Mouse (Mus musculus): ENCODE results near the gene Lpar1. TPM values are rescaled to one million over a fixed set of nuclear protein-coding genes. Genes with fewer than 3 reads are reported as not detected.

Lpar1 gene
- polyA plus RNA-seq, 1 experiment, result 0.09 TPM

GRCm38 (mm10) chr4:58516810-58517209, 36.9 kb downstream of the Lpar1 start:
- Histone ChIP-seq H3K27me3 (replicated peaks) (no peaks in the 10 kb centered on the region), H3K9me3 (no peaks in the 10 kb centered on the region)

DNA sequence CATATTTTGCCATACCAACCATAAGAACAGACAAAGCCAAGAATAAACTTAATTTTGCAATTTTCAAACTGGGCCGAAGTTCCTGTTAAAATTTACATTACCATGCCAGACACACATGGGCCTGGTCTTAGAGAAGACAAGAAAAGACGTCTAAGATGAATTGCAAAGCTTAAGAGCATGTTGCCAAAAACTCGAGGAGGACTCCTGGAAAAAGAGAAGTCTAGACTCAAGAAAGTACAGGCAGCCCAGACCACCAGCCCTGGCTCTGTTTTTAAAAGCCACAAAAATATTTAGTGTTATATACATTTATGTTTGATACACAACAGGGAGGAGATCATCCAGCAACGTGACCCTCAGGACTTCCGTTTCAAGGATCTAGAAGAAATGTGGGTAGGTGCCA, 37.5 kb downstream of the Lpar1 start:
- Histone ChIP-seq H3K4me1 (peaks cover 5% of the 10 kb centered on the region; the same call in 1 of the 2 replicates), H3K27me3 (replicated peaks) (no peaks in the 10 kb centered on the region), H3K9me3 (no peaks in the 10 kb centered on the region), H3K36me3 (replicated peaks; ENCODE audit: low read length) (no peaks in the 10 kb centered on the region), H3K4me3 (replicated peaks) (no peak overlapping the region)
- TF ChIP-seq GATA1 (IDR thresholded peaks at IDR 0.05; ENCODE audit: borderline replicate concordance, low read length) (no peak), FLI1 (IDR thresholded peaks at IDR 0.05; ENCODE audit: low read length) (no peak)

More at GRCm38 (mm10) chr4:58516810-58517209, 36.9 kb downstream of the Lpar1 start:
- H3K4me1 ChIP-seq, result peaks cover 5% of the 10 kb centered on the region; the same call in 1 of the 2 replicates
- TF ChIP-seq FLI1 (IDR thresholded peaks at IDR 0.05; ENCODE audit: low read length) (no peak), GATA1 (IDR thresholded peaks at IDR 0.05; ENCODE audit: borderline replicate concordance, low read length) (no peak)
- no peak overlapping the region for H3K4me3 ChIP-seq (replicated peaks)
- H3K36me3 ChIP-seq (replicated peaks; ENCODE audit: low read length), result no peaks in the 10 kb centered on the region

GRCm38 (mm10) chr4:58511554-58511953, 42.1 kb downstream of the Lpar1 start:
- H3K4me1 ChIP-seq, result no peaks in the 10 kb centered on the region
- no peaks in the 10 kb centered on the region for H3K9me3 ChIP-seq
- no peaks in the 10 kb centered on the region for H3K27me3 ChIP-seq (replicated peaks)
- TF ChIP-seq FLI1 (IDR thresholded peaks at IDR 0.05; ENCODE audit: low read length) (no peak), GATA1 (IDR thresholded peaks at IDR 0.05; ENCODE audit: borderline replicate concordance, low read length) (no peak)
- no peak overlapping the region for H3K4me3 ChIP-seq (replicated peaks)
- no peaks in the 10 kb centered on the region for H3K36me3 ChIP-seq (replicated peaks; ENCODE audit: low read length)

- Histone ChIP-seq H3K4me3 (replicated peaks) (no peak overlapping the region), H3K36me3 (replicated peaks; ENCODE audit: low read length) (no peaks in the 10 kb centered on the region), H3K27me3 (replicated peaks) (no peaks in the 10 kb centered on the region), H3K9me3 (no peaks in the 10 kb centered on the region), H3K4me1 (no peaks in the 10 kb centered on the region)
- TF ChIP-seq GATA1 (IDR thresholded peaks at IDR 0.05; ENCODE audit: borderline replicate concordance, low read length) (no peak), FLI1 (IDR thresholded peaks at IDR 0.05; ENCODE audit: low read length) (no peak)
Observed at GRCm38 (mm10) chr4:58508833-58509232, 44.9 kb downstream of the Lpar1 start.

DNA sequence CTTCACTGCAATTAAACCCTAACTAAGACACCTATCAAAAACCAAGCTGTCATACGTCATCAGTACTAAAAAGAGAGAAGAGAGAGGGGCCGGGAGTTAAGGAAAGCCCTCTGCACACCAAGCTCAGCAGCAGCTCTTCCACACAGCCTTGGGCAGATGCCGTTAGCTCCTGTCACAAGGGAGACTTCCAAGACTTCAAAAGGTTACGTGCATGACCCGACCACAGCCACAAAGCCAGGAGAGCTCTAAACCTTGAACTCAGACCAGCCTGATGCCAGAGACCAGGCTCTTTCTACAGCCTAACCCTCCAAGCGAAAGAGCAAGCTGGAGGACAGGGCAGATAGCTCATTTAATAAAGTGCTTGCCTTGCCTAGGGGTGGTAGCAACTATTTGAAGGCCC, 46.2 kb downstream of the Lpar1 start:
- no peaks in the 10 kb centered on the region for H3K9me3 ChIP-seq
- no peaks in the 10 kb centered on the region for H3K4me1 ChIP-seq
- no peak for TF ChIP-seq GATA1 (IDR thresholded peaks at IDR 0.05; ENCODE audit: borderline replicate concordance, low read length)
- no peak for TF ChIP-seq FLI1 (IDR thresholded peaks at IDR 0.05; ENCODE audit: low read length)
- no peaks in the 10 kb centered on the region for H3K36me3 ChIP-seq (replicated peaks; ENCODE audit: low read length)
- H3K27me3 ChIP-seq (replicated peaks), result no peaks in the 10 kb centered on the region
- no peak overlapping the region for H3K4me3 ChIP-seq (replicated peaks)

GRCm38 (mm10) chr4:58506539-58507527, 46.9 kb downstream of the Lpar1 start:
- no peaks in the 10 kb centered on the region for H3K9me3 ChIP-seq
- TF ChIP-seq FLI1 (IDR thresholded peaks at IDR 0.05; ENCODE audit: low read length) (no peak), GATA1 (IDR thresholded peaks at IDR 0.05; ENCODE audit: borderline replicate concordance, low read length) (no peak)
- no peaks in the 10 kb centered on the region for H3K36me3 ChIP-seq (replicated peaks; ENCODE audit: low read length)
- no peak overlapping the region for H3K4me3 ChIP-seq (replicated peaks)
- H3K4me1 ChIP-seq, result no peaks in the 10 kb centered on the region
- H3K27me3 ChIP-seq (replicated peaks), result no peaks in the 10 kb centered on the region

DNA sequence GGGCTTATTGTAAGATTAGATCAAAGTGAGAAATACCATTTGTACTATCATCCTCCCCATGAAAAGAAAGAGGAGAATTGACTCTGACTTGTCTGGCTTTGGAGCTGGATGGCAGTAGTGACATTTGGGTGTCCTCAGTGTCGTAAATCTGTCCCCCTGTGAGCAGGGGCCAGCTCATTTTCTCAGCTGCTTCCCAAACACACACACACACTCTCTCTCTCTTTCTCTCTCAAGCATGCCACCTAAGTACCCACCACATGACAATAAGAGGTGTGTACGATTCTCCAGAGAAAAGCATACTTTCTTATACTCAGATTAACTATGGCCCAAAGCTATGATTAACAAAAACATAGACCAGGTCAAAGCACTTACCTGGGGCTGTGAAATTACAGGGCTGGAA, 49.4 kb downstream of the Lpar1 start:
- no peaks in the 10 kb centered on the region for H3K27me3 ChIP-seq (replicated peaks)
- no peaks in the 10 kb centered on the region for H3K4me1 ChIP-seq
- no peak overlapping the region for H3K4me3 ChIP-seq (replicated peaks)
- H3K9me3 ChIP-seq, result no peaks in the 10 kb centered on the region
- no peaks in the 10 kb centered on the region for H3K36me3 ChIP-seq (replicated peaks; ENCODE audit: low read length)
- TF ChIP-seq FLI1 (IDR thresholded peaks at IDR 0.05; ENCODE audit: low read length) (no peak), GATA1 (IDR thresholded peaks at IDR 0.05; ENCODE audit: borderline replicate concordance, low read length) (no peak)

GRCm38 (mm10) chr4:58501012-58501777, 52.5 kb downstream of the Lpar1 start:
- no peak for TF ChIP-seq FLI1 (IDR thresholded peaks at IDR 0.05; ENCODE audit: low read length)
- TF ChIP-seq GATA1 (IDR thresholded peaks at IDR 0.05; ENCODE audit: borderline replicate concordance, low read length), result no peak
- H3K27me3 ChIP-seq (replicated peaks), result peaks cover 2% of the 10 kb centered on the region
- H3K4me3 ChIP-seq (replicated peaks), result no peak overlapping the region
- H3K36me3 ChIP-seq (replicated peaks; ENCODE audit: low read length), result no peaks in the 10 kb centered on the region
- no peaks in the 10 kb centered on the region for H3K4me1 ChIP-seq
- no peaks in the 10 kb centered on the region for H3K9me3 ChIP-seq

- Histone ChIP-seq H3K36me3 (replicated peaks; ENCODE audit: low read length) (no peaks in the 10 kb centered on the region), H3K4me1 (no peaks in the 10 kb centered on the region), H3K9me3 (no peaks in the 10 kb centered on the region), H3K27me3 (replicated peaks) (peaks cover 2% of the 10 kb centered on the region), H3K4me3 (replicated peaks) (no peak overlapping the region)
- no peak for TF ChIP-seq FLI1 (IDR thresholded peaks at IDR 0.05; ENCODE audit: low read length)
- no peak for TF ChIP-seq GATA1 (IDR thresholded peaks at IDR 0.05; ENCODE audit: borderline replicate concordance, low read length)
Observed at GRCm38 (mm10) chr4:58499831-58500230, 53.9 kb downstream of the Lpar1 start.

All from megakaryocyte, embryonic 14.5 days (primary cell).